Mouse (Mus musculus) erythroblast, embryonic 14.5 days (primary cell): ENCODE measurements around the gene Map3k3. TPM values are rescaled to one million over a fixed set of nuclear protein-coding genes. Genes with fewer than 3 reads are reported as not detected.

Experiments used
- H3K27me3 ChIP-seq: 2 replicates; pipeline ENCODE4 v1.6.1; 2012; ENCODE audit warnings: inconsistent platforms; ENCODE audit not compliant: control insufficient read depth
- H3K36me3 ChIP-seq: 2 replicates; pipeline ENCODE4 v1.6.1; 2012; ENCODE audit warnings: mild to moderate bottlenecking, inconsistent platforms; ENCODE audit not compliant: control insufficient read depth
- H3K4me1 ChIP-seq: 2 replicates; pipeline ENCODE4 v1.6.1; 2012; ENCODE audit warnings: inconsistent platforms; ENCODE audit not compliant: control insufficient read depth
- H3K4me3 ChIP-seq: replicated peaks from 2 replicates; pipeline ENCODE3; 2012; ENCODE audit warnings: moderate library complexity, mild to moderate bottlenecking, inconsistent platforms
- H3K9me3 ChIP-seq: 2 replicates; pipeline ENCODE4 v1.6.1; 2012; ENCODE audit warnings: low read length, inconsistent platforms, mixed read lengths; ENCODE audit not compliant: control insufficient read depth
- GATA1 ChIP-seq: IDR thresholded peaks from 2 replicates; pipeline ENCODE4 v1.6.1; 2012; ENCODE audit warnings: low read length, inconsistent platforms, mixed read lengths
- TAL1 ChIP-seq: IDR thresholded peaks from 3 replicates; pipeline ENCODE4 v1.6.1; 2012; ENCODE audit warnings: low read length, inconsistent platforms, mixed read lengths
- polyA plus RNA-seq: library from polyadenylated mRNA; stranded (reverse); fragments of >175 nt; gene quantifications from 2 replicates; pipeline ENCODE4 v1.2.3, GENCODE M21; 2012

Gene Map3k3
- polyA plus RNA-seq, 1 experiment = 0.05 TPM

DNA sequence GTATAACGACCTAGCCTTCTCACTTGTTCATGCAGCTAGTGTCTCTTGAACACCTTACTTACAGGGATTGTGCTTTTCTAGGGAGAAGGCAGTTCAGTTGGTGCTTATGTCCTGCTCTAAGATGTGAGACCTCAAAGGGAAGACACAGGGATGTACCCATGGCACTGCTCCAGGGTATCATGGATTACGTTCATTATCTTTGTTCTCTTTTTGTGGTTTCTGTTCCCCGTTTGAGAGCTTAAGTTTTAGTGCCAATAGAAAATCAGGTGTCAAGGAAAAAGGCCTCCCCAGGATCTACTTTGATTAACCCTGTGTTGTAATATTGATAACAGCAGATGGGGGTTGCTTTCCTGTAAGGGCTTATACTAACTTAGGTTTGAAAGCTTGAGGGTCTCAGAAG, 10.6 kb upstream of the Map3k3 start:
- Histone ChIP-seq H3K9me3 (no peaks in the 10 kb centered on the region), H3K4me1 (peaks cover 2% of the 10 kb centered on the region; the same call in 1 of the 2 replicates), H3K27me3 (no peaks in the 10 kb centered on the region), H3K4me3 (no peak overlapping the region), H3K36me3 (peaks cover 44% of the 10 kb centered on the region)
- TF ChIP-seq TAL1 (no peak), GATA1 (no peak)

GRCm38 (mm10) chr11:106076321-106076720, 8.1 kb upstream of the Map3k3 start:
- H3K36me3 ChIP-seq = peaks cover 32% of the 10 kb centered on the region
- H3K4me1 ChIP-seq = no peaks in the 10 kb centered on the region
- TF ChIP-seq TAL1 = no peak
- no peak for TF ChIP-seq GATA1
- no peak overlapping the region for H3K4me3 ChIP-seq
- H3K9me3 ChIP-seq = no peaks in the 10 kb centered on the region
- H3K27me3 ChIP-seq = no peaks in the 10 kb centered on the region

GRCm38 (mm10) chr11:106084911-106085561, 623 bp downstream of the Map3k3 start:
- TF ChIP-seq GATA1 (no peak), TAL1 (no peak)
- Histone ChIP-seq H3K36me3 (no peaks in the 10 kb centered on the region), H3K27me3 (peaks cover 45% of the 10 kb centered on the region), H3K9me3 (no peaks in the 10 kb centered on the region), H3K4me1 (peaks cover 23% of the 10 kb centered on the region), H3K4me3 (peak overlapping the region; percentile 81)

GRCm38 (mm10) chr11:106098223-106098622, 13.8 kb downstream of the Map3k3 start:
- H3K4me3 ChIP-seq = no peak overlapping the region

GRCm38 (mm10) chr11:106102866-106103265, 18.5 kb downstream of the Map3k3 start:
- H3K9me3 ChIP-seq = no peaks in the 10 kb centered on the region
- H3K4me3 ChIP-seq = no peak overlapping the region
- H3K4me1 ChIP-seq = no peaks in the 10 kb centered on the region
- H3K36me3 ChIP-seq = peaks cover 2% of the 10 kb centered on the region; the same call in 1 of the 2 replicates
- no peak for TF ChIP-seq TAL1
- no peak for TF ChIP-seq GATA1
- no peaks in the 10 kb centered on the region for H3K27me3 ChIP-seq

More at GRCm38 (mm10) chr11:106098223-106098622, 13.8 kb downstream of the Map3k3 start:
- no peaks in the 10 kb centered on the region for H3K27me3 ChIP-seq
- TF ChIP-seq TAL1 = no peak
- TF ChIP-seq GATA1 = no peak
- peaks cover 2% of the 10 kb centered on the region; the same call in 1 of the 2 replicates for H3K36me3 ChIP-seq
- H3K9me3 ChIP-seq = no peaks in the 10 kb centered on the region
- no peaks in the 10 kb centered on the region for H3K4me1 ChIP-seq

- no peaks in the 10 kb centered on the region for H3K27me3 ChIP-seq
- no peaks in the 10 kb centered on the region for H3K4me1 ChIP-seq
- TF ChIP-seq GATA1 (no peak), TAL1 (no peak)
- H3K36me3 ChIP-seq = peaks cover 2% of the 10 kb centered on the region; the same call in 1 of the 2 replicates
- H3K4me3 ChIP-seq = no peak overlapping the region
- no peaks in the 10 kb centered on the region for H3K9me3 ChIP-seq
These were observed 21.7 kb downstream of the Map3k3 start for GRCm38 (mm10) chr11:106106047-106106587.

DNA sequence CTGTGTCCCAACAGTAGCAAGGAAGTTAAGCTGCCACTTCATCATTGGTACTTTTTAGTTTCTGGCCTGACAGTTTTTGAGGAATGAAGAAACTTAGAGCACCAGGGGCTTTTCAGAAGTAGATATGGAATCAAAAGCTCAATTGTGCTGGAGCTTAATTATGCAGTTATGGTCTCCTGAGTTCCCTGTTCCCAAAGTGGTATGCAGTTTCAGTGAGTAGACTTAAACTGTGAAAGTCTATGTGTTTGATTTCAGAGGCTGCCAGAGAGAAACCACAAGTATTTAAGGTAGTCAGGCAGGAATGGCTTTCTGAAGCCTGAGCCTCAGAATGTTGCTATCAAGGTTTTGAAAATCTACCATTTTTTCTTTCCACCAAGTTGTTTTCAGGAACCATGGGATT, 27.3 kb downstream of the Map3k3 start:
- Histone ChIP-seq H3K9me3 (no peaks in the 10 kb centered on the region), H3K4me3 (no peak overlapping the region), H3K27me3 (no peaks in the 10 kb centered on the region), H3K36me3 (peaks cover 2% of the 10 kb centered on the region; the same call in 1 of the 2 replicates), H3K4me1 (no peaks in the 10 kb centered on the region)
- TF ChIP-seq GATA1 (no peak), TAL1 (no peak)

GRCm38 (mm10) chr11:106122221-106122620, 37.8 kb downstream of the Map3k3 start:
- Histone ChIP-seq H3K9me3 (no peaks in the 10 kb centered on the region), H3K4me3 (no peak overlapping the region), H3K36me3 (peaks cover 6% of the 10 kb centered on the region)

GRCm38 (mm10) chr11:106122736-106123135, 38.3 kb downstream of the Map3k3 start:
- TF ChIP-seq TAL1 (no peak), GATA1 (no peak)
- H3K4me3 ChIP-seq = no peak overlapping the region
- no peaks in the 10 kb centered on the region for H3K27me3 ChIP-seq
- peaks cover 6% of the 10 kb centered on the region for H3K36me3 ChIP-seq
- H3K9me3 ChIP-seq = no peaks in the 10 kb centered on the region
- no peaks in the 10 kb centered on the region for H3K4me1 ChIP-seq

More at GRCm38 (mm10) chr11:106122221-106122620, 37.8 kb downstream of the Map3k3 start:
- H3K27me3 ChIP-seq = no peaks in the 10 kb centered on the region
- TF ChIP-seq TAL1 (no peak), GATA1 (no peak)
- H3K4me1 ChIP-seq = no peaks in the 10 kb centered on the region

- no peaks in the 10 kb centered on the region; the same call in 1 of the 2 replicates for H3K36me3 ChIP-seq
- H3K9me3 ChIP-seq = no peaks in the 10 kb centered on the region
- H3K4me3 ChIP-seq = no peak overlapping the region
- TF ChIP-seq GATA1 (no peak), TAL1 (no peak)
- H3K4me1 ChIP-seq = peaks cover 3% of the 10 kb centered on the region
- H3K27me3 ChIP-seq = no peaks in the 10 kb centered on the region
These were observed 40.4 kb downstream of the Map3k3 start for GRCm38 (mm10) chr11:106124784-106125183.
